Mouse (Mus musculus) ES-Bruce4 (cell line): ENCODE measurements around the gene Prdx2.

Experiments
- CTCF ChIP-seq: IDR thresholded peaks from one replicate; pipeline ENCODE4 v1.8.1; 2011; ENCODE audit warnings: low read depth, low read length
- EP300 ChIP-seq: IDR thresholded peaks from 2 replicates; pipeline ENCODE4 v1.6.1; 2011; ENCODE audit warnings: low read depth, low read length; ENCODE audit not compliant: insufficient read depth
- POLR2A ChIP-seq: IDR thresholded peaks from one replicate; pipeline ENCODE4 v1.8.1; 2011; ENCODE audit warnings: low read length; ENCODE audit not compliant: insufficient read depth

GRCm38 (mm10) chr8:84987903-84988302 is 18.5 kb downstream of the Prdx2 start:
- no peak for TF ChIP-seq POLR2A
- TF ChIP-seq EP300 = peak; percentile 90
- TF ChIP-seq CTCF = no peak
